Mouse (Mus musculus) forebrain, embryonic 12.5 days (tissue): Measurements from ENCODE around the gene Prdx3. TPM values are rescaled to one million over a fixed set of nuclear protein-coding genes. Genes with fewer than 3 reads are reported as not detected.

Source experiments
- ATAC-seq: fragments of 200-750 bp; cut with Nextera tagmentation; 2 replicates; pipeline ENCODE4 v1.8.0; 2017; ENCODE audit warnings: moderate TSS enrichment; ENCODE audit not compliant: low FRiP score
- H3K27ac ChIP-seq: fragments of 300-500 bp; sonication (generic); 2 replicates; pipeline ENCODE4 v1.5.1; 2016; ENCODE audit warnings: mild to moderate bottlenecking
- H3K27me3 ChIP-seq: fragments of 300-500 bp; sonication (generic); 2 replicates; pipeline ENCODE4 v1.6.1; 2016; ENCODE audit warnings: mild to moderate bottlenecking
- H3K36me3 ChIP-seq: fragments of 300-500 bp; sonication (generic); replicated peaks from 2 replicates; pipeline ENCODE4 v1.6.1; 2016; ENCODE audit warnings: mild to moderate bottlenecking
- H3K4me1 ChIP-seq: fragments of 300-500 bp; sonication (generic); 2 replicates; pipeline ENCODE4 v1.6.1; 2016
- H3K4me2 ChIP-seq: fragments of 300-500 bp; sonication (generic); 2 replicates; pipeline ENCODE4 v1.6.1; 2016; ENCODE audit warnings: mild to moderate bottlenecking, moderate library complexity
- H3K4me3 ChIP-seq: fragments of 300-500 bp; sonication (generic); replicated peaks from 2 replicates; pipeline ENCODE4 v1.5.1; 2016; ENCODE audit warnings: mild to moderate bottlenecking
- H3K9ac ChIP-seq: fragments of 300-500 bp; sonication (generic); 2 replicates; pipeline ENCODE4 v1.6.1; 2016; ENCODE audit warnings: mild to moderate bottlenecking
- H3K9me3 ChIP-seq: fragments of 300-500 bp; sonication (generic); 2 replicates; pipeline ENCODE4 v1.6.1; 2016
- whole genome bisulfite sequencing: fragments of 180-500 bp; shearing (Covaris S2); methylation state at CpG from one replicate; pipeline ENCODE4 v1.1.7; 2016; 5-methylcytosine and 5-hydroxymethylcytosine counted together
- polyA plus RNA-seq: library from polyadenylated mRNA; unstranded; fragments of >200 nt; fragmentation: Nextera tagmentation; extraction: Ambion mirVana; gene quantifications from 2 replicates; pipeline ENCODE4 v1.2.1, GENCODE M21; 2016

Prdx3 gene
- 84.8 and 88.9 TPM in 2 replicates for polyA plus RNA-seq

DNA sequence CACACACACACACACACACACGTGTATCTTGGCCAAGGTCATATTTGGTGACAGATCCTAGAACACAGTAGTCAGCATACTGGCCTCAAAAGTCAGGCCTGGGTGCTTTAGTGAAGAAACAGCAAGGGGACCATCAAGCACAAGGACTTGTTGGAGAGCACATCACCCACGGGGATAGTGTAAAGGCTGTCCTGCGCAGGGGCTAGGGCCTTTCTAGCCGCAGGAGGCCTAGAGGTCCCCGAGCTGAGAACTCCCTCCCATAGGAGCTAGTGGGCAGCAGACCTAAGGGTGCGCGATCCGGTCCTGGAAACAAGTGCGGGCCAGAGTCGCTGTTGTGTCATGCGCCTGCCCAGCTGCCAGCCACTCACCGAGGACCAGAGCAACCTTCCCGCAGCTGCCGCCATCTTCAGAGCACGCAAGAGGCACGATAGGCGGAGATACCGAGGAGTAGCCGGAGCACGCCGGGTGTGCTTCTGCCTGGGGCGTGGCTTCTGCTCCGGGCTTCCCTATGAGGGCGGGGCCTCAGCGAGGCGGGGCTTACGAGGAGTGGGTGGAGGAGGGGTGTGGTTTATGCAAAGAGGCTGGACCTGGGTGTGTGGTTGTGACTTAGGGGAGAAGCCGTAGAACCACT, at the start of gene Prdx3:
Prdx3 (minus strand) TSS at position 493 of the 631 bp plus-strand sequence.
- H3K9me3 ChIP-seq, result no peaks in the 10 kb centered on the region
- H3K4me1 ChIP-seq, result peaks cover 15% of the 10 kb centered on the region
- H3K27me3 ChIP-seq, result no peaks in the 10 kb centered on the region
- WGBS, result under 1% methylated on average over 28 of the region's 28 CpGs
- peak within 1 kb of the TSS; percentile 59 for H3K4me3 ChIP-seq
- ATAC-seq, result peak; percentile 99
- H3K36me3 ChIP-seq, result peaks cover 12% of the 10 kb centered on the region
- peak within 1 kb of the TSS; percentile 68 for H3K27ac ChIP-seq
- peak within 1 kb of the TSS; percentile 68 for H3K9ac ChIP-seq
- H3K4me2 ChIP-seq, result peak within 1 kb of the TSS; percentile 69

DNA sequence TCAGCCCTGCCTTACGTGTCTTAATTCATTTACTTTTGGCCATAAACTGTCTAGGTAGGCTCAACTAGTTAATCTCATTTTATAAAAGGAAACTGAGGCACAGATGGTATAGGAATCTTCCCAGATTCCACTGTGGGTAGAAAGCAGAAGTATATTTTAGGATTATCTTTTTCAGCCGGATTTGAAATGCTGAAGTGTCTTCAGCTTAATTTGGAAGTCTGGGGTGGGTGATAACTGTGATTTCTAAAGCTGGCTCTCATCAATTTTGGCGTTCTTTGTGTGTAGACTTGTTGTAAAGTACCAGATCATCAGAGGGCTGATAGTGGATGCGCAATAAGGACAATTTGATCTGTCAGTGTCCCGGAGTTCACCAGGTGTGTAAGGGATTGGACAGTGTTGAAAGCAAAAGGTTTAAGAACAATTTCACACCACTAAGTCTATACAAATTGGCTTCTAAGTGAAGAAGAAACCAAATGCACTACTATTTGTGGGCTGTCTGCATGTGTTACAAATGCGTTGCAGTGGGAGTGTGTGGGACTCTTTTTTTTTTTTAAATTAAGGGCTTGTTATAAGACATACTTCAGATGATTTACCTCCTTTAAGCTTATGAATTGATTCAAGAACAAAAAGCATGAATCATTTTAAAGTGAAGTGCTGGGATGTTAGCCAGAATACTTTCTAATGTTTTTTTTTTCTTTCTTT, 42.7 kb upstream of the Prdx3 start:
- Histone ChIP-seq H3K9me3 (no peaks in the 10 kb centered on the region), H3K4me3 (no peak overlapping the region), H3K4me1 (no peaks in the 10 kb centered on the region), H3K27ac (no peak overlapping the region), H3K4me2 (no peak overlapping the region), H3K27me3 (no peaks in the 10 kb centered on the region), H3K36me3 (no peaks in the 10 kb centered on the region), H3K9ac (no peak overlapping the region)
- no peak for ATAC-seq
- 89% methylated on average over 6 of the region's 6 CpGs for WGBS

DNA sequence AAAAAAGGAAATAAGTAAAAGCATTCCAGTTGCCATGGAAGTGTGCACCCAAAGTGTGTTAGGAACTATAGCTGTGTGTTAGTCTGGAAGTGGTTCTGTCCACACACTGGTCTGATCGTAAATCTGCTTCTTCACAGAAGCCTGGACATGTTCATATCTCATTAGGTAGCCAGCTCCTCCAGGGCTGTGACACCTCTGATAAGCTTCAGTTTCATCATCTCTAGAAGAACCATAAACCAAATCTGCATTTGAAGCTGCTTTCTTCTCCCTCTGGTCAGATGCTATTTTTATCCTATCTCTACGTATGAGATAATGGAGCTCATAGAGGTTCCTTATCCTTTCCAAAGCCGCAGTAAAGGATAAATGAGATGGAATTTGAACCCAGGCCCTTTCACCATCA, 41.5 kb upstream of the Prdx3 start:
- Histone ChIP-seq H3K36me3 (no peaks in the 10 kb centered on the region), H3K9ac (no peak overlapping the region), H3K4me3 (no peak overlapping the region), H3K27ac (no peak overlapping the region), H3K4me2 (no peak overlapping the region), H3K9me3 (no peaks in the 10 kb centered on the region), H3K27me3 (no peaks in the 10 kb centered on the region), H3K4me1 (no peaks in the 10 kb centered on the region)
- ATAC-seq, result no peak
- WGBS, result 87% methylated on average over 3 of the region's 3 CpGs

DNA sequence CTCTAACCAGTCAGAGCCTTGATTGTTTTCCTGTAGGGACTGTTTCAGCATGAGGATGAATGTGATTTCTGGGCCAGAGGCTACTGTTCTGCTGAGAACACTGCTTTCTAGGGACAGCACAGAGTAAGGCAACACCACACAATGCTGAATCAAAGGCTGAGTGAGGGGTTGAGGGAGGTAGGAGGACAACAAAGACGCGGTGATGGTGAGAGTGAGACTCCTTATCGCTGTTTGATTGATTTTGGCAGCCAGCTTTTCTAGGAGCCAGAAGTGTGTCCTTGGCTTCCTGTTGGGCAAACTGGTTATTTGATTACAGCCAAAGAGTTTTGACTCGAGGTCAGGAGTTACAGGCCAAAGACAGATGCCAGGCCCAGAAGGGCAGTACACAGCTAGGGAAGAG, 40.9 kb upstream of the Prdx3 start:
- WGBS, result 87% methylated on average over 4 of the region's 4 CpGs
- Histone ChIP-seq H3K9me3 (no peaks in the 10 kb centered on the region), H3K4me3 (no peak overlapping the region), H3K9ac (no peak overlapping the region), H3K27ac (no peak overlapping the region), H3K4me2 (no peak overlapping the region), H3K4me1 (no peaks in the 10 kb centered on the region), H3K36me3 (no peaks in the 10 kb centered on the region), H3K27me3 (no peaks in the 10 kb centered on the region)
- ATAC-seq, result no peak

DNA sequence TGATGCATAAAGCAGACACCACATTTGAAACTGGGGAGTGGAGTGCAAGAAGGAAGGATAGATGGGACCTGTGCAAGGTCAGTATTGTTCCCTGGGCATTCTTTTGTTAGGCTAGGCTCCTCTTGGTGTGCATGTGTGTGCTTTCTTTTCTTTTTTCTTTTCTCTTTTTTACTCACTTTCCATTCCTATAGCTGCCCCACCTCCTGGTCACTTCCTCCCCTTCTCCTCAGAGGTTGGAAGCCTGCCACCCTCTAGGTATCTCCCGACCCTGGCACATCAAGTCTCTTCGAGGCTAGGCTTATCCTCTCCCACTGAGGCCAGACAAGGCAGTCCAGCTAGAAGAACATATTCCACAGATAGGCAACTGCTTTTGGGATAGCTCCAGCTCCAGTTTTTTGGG, 37.3 kb upstream of the Prdx3 start:
- no peak for ATAC-seq
- H3K4me1 ChIP-seq, result no peaks in the 10 kb centered on the region
- H3K27ac ChIP-seq, result no peak overlapping the region
- H3K9me3 ChIP-seq, result no peaks in the 10 kb centered on the region
- H3K4me2 ChIP-seq, result no peak overlapping the region
- H3K36me3 ChIP-seq, result no peaks in the 10 kb centered on the region
- no peak overlapping the region for H3K9ac ChIP-seq
- H3K27me3 ChIP-seq, result no peaks in the 10 kb centered on the region
- H3K4me3 ChIP-seq, result no peak overlapping the region
- 85% methylated on average over 2 of the region's 2 CpGs for WGBS

DNA sequence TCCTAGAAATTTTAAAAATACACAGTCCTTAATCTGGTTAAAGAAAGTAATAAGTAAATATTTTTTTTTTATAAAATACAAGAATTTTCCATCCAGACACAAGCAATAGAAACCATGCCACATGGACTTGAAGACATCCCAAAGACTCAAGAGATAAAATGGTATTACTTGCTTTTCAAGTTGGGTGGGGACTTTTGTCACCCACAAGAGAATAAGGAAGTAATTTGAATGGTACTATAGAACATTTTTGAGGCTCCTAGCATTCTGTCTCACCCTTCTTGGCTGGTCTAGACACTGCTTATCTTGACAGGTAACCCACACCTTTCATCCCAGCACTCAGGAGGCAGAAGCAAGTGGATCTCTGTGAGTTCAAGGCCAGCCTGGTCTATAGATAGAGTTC, 35.9 kb upstream of the Prdx3 start:
- Histone ChIP-seq H3K36me3 (no peaks in the 10 kb centered on the region), H3K27ac (no peak overlapping the region), H3K4me2 (no peak overlapping the region), H3K4me3 (no peak overlapping the region), H3K4me1 (no peaks in the 10 kb centered on the region), H3K9me3 (no peaks in the 10 kb centered on the region), H3K9ac (no peak overlapping the region), H3K27me3 (no peaks in the 10 kb centered on the region)
- ATAC-seq, result no peak

DNA sequence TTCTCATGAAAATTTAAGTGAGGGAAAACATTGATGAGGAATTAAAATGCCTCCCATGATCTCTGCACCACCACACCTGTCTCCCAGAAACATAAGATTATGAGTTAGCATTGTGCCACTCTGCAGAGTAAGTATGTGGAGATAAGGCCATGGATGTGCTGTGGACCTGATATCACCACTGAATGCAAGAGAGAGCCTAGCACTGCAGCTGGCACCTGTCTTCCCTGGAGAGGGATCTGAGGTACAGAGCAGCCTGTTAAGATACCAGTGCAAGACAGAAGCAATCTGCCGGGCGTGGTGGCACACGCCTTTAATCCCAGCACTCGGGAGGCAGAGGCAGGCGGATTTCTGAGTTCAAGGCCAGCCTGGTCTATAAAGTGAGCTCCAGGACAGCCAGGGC, 31.1 kb upstream of the Prdx3 start:
- Histone ChIP-seq H3K36me3 (no peaks in the 10 kb centered on the region), H3K27me3 (no peaks in the 10 kb centered on the region), H3K9me3 (no peaks in the 10 kb centered on the region), H3K9ac (no peak overlapping the region), H3K4me3 (no peak overlapping the region), H3K27ac (no peak overlapping the region), H3K4me1 (no peaks in the 10 kb centered on the region), H3K4me2 (no peak overlapping the region)
- ATAC-seq, result no peak
- WGBS, result 98% methylated on average over 5 of the region's 5 CpGs

DNA sequence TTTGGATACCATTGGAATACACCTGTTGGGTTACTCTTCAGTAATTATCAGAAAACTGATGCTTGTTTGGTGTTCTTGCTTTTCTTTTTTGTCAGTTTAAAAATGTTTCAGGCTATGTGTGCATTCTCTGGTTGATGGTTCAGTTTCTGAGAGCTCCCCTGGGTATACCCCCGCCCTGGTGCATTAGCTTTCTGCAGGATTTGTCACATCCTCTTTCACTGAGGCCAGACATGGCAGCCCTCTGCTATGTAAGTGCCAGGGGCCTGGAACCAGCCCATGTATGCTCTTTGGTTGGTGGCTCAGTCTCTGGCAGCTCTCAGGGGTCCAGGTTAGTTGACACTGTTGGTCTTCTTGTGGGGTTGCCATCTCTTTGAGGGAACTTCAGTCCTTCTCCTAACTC, 29.6 kb upstream of the Prdx3 start:
- 93% methylated on average over 1 of the region's 1 CpGs for WGBS
- no peak overlapping the region for H3K4me2 ChIP-seq
- H3K27ac ChIP-seq, result no peak overlapping the region
- no peak overlapping the region for H3K4me3 ChIP-seq
- ATAC-seq, result no peak
- H3K27me3 ChIP-seq, result no peaks in the 10 kb centered on the region
- no peak overlapping the region for H3K9ac ChIP-seq
- H3K36me3 ChIP-seq, result no peaks in the 10 kb centered on the region
- no peaks in the 10 kb centered on the region for H3K4me1 ChIP-seq
- no peaks in the 10 kb centered on the region for H3K9me3 ChIP-seq

DNA sequence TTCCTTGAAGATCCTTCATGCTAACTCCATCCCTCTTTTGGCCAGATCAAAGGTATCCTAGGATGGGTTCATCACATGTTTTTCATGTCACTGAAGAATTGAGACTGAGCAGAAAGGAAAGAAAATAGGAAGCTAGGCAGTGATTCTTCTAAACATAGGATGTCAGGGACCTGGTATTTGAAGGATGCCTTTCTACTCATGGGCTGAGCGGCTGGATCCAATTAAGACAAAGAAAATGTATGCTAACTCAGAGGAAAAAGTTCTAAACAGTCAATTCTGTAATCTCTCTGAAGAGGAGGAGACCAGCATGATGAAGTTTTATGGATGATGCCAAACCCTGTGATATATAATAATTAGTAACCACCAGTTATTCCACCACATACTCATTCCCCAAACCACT, 28.8 kb upstream of the Prdx3 start:
- 75% methylated on average over 1 of the region's 1 CpGs for WGBS
- H3K36me3 ChIP-seq, result no peaks in the 10 kb centered on the region

DNA sequence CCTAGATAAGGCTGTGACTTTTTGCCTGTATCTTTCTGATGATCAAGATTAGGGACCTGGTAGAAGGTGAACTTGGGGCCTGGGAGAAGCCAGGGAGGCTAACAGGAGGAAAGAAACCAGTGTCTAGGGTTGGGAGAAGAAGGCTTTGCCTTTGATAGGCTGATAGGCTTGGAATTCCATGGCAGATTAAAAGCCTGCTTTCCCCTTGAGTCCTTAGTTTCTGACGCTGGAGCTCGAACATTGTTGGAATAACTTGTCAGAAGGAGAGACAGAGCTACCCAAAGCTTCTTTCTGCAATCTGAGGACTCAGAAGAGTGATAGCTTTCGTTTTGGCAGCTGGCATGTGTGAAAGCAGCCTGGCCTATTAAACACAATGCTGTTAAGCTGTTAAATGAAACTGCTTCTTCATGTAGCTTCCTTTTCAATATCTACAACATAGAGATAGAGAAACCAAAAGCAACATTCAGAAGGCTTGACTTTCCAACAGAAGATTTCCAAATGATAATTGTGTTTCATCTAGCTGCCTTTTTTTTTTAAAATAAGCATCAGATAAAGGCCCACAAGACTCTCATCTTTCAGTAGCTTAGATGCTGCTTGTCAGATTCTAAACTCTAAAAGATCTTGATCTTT, 21.0 kb upstream of the Prdx3 start:
- H3K9me3 ChIP-seq, result no peaks in the 10 kb centered on the region
- H3K36me3 ChIP-seq, result no peaks in the 10 kb centered on the region
- no peak overlapping the region for H3K4me2 ChIP-seq
- H3K27ac ChIP-seq, result no peak overlapping the region
- peaks cover 9% of the 10 kb centered on the region for H3K4me1 ChIP-seq
- no peak for ATAC-seq
- H3K9ac ChIP-seq, result no peak overlapping the region
- no peak overlapping the region for H3K4me3 ChIP-seq
- no peaks in the 10 kb centered on the region for H3K27me3 ChIP-seq
- WGBS, result 37% methylated on average over 3 of the region's 3 CpGs

More for the DNA sequence above, 28.8 kb upstream of the Prdx3 start:
- ATAC-seq, result no peak
- no peak overlapping the region for H3K4me3 ChIP-seq
- H3K4me1 ChIP-seq, result no peaks in the 10 kb centered on the region
- no peak overlapping the region for H3K27ac ChIP-seq
- no peaks in the 10 kb centered on the region for H3K9me3 ChIP-seq
- no peaks in the 10 kb centered on the region for H3K27me3 ChIP-seq
- H3K4me2 ChIP-seq, result no peak overlapping the region
- no peak overlapping the region for H3K9ac ChIP-seq

DNA sequence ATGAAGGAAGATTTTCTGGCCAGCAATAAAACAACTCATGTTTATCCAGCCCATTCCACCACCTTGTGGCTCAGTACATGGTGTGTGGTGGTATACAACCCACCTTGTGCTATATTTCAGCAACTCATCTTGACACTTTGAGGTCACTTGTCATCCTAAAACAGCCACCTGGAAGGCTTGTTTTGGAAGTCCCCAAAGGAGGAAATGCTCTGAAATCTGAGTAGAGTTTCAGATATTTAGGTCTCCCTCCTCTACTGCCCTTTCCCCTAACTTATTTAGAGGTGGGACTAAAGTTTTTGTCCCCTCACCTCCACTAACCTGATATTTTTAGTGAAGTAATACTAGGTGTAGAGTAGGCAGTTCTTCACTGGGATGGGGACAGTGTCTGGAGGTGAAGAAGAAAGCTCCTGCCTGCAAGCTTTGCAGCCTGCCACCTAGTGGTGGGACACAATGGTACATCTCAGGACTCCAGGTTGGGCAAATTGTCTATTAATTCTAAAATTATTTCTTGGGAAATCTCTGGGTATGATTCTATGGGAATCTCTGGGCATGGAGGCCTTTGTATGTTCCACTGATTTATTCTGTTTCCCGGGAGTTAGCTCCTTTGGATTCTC, 17.7 kb upstream of the Prdx3 start:
- Histone ChIP-seq H3K9me3 (no peaks in the 10 kb centered on the region), H3K27me3 (no peaks in the 10 kb centered on the region), H3K9ac (no peak overlapping the region), H3K36me3 (no peaks in the 10 kb centered on the region), H3K4me1 (peaks cover 16% of the 10 kb centered on the region), H3K4me3 (no peak overlapping the region), H3K27ac (no peak overlapping the region), H3K4me2 (peak overlapping the region; percentile 8; the same call in 1 of the 2 replicates)
- ATAC-seq, result no peak
- WGBS, result 43% methylated on average over 1 of the region's 1 CpGs

DNA sequence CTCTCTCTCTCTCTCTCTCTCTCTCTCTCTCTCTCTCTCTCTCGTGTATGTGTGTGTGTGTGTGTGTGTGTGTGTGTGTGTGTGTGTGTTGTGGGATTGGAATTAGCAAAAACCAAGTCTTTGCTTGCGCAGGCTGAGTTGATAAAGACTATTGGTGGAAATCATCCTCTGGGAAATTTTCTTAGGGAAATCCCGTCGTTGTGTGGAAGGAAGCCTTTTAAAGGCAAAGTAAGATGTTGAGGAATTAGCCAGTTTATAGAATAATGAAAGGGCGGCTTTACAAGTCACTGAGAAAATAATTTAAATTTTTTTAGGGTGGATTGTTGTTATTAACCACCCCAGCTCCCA, 16.7 kb upstream of the Prdx3 start:
- peak overlapping the region; percentile 82 for H3K4me3 ChIP-seq
- H3K27ac ChIP-seq, result no peak overlapping the region
- H3K4me2 ChIP-seq, result peak overlapping the region; percentile 72
- peak overlapping the region; percentile 88 for H3K9ac ChIP-seq
- H3K36me3 ChIP-seq, result no peaks in the 10 kb centered on the region
- ATAC-seq, result no peak
- no peaks in the 10 kb centered on the region for H3K27me3 ChIP-seq
- peaks cover 16% of the 10 kb centered on the region for H3K4me1 ChIP-seq
- H3K9me3 ChIP-seq, result no peaks in the 10 kb centered on the region
- 8% methylated on average over 4 of the region's 5 CpGs for WGBS
